Mouse (Mus musculus) R1 (cell line): ENCODE results near the gene Tnfrsf26.
"Not testable (repeated sequence)": the region's sequence is repeated elsewhere in the genome, so short reads cannot be mapped to it uniquely, and the experiment has no call there.

Experiments
- DNase-seq: peaks from one replicate; pipeline ENCODE4 v3.0.0-alpha.2; 2018; ENCODE audit warnings: low read depth, low spot score

Gene Tnfrsf26

DNA sequence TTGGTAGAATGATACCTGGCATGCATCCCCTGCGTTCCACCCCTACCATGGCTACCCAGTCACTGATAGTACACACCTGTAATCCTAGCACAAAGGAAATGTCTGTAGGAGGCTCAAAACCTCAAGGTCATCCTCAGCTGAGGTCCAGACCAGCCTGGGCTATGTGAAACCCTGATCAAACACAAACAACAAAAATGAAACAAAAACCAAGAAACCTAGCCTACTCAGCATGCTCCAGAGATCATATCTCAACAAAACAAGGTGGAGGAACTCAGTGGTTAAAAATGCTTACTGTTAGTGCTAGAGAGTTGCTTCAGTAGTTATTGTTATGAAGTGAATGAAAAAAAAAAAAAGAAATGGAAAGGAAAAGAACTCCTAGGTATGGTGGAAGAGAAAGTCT lies at the start of gene Tnfrsf26:
Gene Tnfrsf26, minus strand, starts transcription at position 183 of the 400 bp plus-strand sequence.
- no peak for DNase-seq

DNA sequence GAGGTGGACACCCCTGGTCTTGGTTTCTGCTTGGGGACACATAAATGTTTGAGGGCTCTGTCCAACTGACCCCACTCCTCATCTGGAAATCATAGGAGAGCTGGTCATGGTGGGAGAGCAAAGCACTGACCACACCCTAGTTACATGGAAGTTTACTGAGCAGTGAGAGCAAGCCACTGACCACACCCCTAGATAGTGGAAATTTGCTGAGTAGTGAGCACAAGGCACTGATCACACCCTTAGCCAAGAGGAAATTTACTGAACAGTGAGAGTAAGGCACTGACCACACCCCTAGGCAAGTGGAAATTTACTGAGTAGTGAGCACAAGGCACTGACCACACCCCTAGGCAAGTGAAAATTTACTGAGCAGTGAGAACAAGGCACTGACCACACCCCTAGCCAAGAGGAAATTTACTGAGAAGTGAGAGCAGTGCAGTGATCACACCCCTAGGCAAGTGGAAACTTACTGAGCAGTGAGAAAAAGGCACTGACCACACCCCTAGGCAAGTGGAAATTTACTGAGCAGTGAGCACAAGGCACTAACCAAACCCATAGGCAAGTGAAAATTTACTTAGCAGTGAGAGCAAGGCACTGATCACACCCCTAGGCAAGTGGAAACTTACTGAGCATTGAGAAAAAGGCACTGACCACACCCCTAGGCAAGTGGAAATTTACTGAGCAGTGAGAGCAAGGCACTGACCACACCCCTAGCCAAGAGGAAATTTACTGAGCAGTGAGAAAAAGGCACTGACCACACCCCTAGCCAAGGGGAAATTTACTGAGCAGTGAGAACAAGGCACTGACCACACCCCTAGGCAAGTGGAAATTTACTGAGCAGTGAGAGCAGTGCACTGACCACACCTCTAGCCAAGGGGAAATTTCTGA lies 38.1 kb upstream of the Tnfrsf26 start:
- DNase-seq: peak; percentile 88

- DNase-seq: no peak
These were observed 34.9 kb upstream of the Tnfrsf26 start for GRCm38 (mm10) chr7:143663470-143663869.

GRCm38 (mm10) chr7:143660797-143661196 lies 32.3 kb upstream of the Tnfrsf26 start:
- no peak for DNase-seq

DNA sequence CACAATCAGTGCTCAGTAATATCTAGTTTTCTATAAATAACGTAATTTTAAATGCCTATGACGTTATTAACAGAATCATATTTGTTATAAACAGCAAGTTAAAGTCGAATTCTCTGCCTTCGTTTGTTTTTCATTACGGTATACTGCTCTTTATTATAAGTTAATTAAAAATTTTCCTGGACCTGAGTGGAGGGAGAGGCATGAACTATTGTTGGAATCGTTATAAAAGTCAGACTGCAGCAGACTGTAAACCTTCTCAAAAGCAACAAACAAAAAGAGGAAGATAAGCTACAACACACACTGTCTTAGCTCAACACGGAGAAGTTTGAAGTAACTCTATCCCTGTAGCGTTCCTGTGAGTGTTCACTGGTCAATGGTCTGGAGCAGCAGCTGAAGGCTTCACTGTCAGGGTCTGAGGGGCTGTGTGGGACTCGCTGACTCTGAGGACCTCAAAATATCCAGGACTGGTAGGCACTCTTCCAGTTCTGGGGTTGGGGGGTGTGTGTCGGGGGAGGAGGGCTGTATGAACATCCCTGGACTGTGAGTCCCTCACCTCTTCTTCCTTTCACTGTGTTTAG lies 21.3 kb upstream of the Tnfrsf26 start:
- DNase-seq: not testable (repeated sequence)

- DNase-seq: peak; percentile 91
These were observed 20.7 kb upstream of the Tnfrsf26 start, which contains the start of gene Tnfrsf22 for GRCm38 (mm10) chr7:143649034-143649768. Gene Tnfrsf22, minus strand, starts transcription at chr7:143649661.

DNA sequence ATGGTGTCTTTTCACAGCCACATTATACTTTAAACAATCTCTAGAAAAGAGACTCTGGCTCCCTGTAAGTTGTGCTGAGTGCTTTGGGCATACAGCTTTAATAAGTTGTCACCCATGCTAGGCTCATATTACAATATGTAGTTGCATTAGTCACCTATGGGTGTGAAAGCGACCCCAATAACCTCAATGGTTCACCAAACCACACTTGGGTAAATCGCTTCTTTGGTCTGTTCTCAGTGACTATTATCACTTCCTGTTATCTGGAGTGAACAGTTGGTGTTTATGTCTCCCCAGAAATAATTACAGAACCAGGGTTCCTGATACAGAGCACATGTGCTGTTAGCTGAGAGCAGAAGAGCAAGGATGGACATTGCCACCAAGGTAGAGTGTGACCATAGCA lies 15.4 kb upstream of the Tnfrsf26 start:
- not testable (repeated sequence) for DNase-seq

GRCm38 (mm10) chr7:143636674-143637073 lies 8.2 kb upstream of the Tnfrsf26 start:
- peak; percentile 90 for DNase-seq

- no peak for DNase-seq
These were observed 3.0 kb upstream of the Tnfrsf26 start for GRCm38 (mm10) chr7:143631503-143631902.

DNA sequence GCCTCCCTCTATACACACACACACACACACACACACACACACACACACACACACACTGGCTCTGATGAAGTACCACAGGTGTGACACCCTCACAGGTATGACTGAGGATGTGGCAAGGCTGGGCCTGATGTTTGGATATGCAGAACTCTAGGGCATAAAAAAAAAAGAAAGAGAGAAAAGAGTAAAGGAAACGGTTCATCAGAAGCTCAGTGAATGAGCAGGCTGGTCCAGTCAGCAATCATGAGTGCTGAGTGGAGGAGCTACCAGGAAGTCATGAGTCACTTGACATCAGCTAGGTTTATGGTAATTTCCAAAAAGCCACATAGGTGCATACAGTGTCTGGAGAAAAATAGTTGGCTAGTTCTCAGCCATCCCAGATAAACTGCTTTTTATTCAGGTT lies 979 bp upstream of the Tnfrsf26 start:
- no peak for DNase-seq

DNA sequence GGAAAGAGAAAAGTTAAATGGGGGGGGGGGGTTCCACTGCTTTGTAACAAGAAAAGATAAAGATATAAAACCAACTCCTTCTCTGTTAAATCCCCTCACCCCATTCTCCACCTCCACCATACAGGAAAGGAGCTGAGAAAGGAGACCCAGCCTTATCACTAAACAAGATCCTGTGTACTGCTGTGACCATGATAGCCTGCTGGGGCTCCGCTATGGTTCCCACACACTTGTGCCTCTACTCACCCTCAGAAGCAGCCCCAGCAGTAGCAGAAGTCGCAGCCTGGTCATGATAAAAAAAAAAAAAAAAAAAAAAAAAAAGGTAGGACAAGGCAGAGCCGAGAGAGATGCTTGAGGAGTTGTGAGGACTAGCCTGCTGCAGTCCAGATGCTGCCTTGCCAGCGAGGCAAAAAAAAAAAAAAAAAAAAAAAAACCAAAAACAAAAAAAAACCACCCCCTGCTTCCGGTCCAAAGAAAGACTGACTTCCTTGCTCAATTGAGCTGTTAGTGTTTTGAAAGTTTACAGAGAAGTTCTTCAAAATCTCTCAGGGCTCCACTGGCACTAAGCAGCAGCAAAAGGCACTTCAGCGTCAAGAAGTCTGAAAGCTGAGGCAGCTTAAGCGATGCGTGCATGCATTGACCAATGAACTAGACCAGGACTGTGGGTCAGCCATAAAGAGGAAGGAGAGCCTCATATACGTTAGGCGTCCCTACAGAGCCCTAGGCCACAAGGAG lies 801 bp downstream of the Tnfrsf26 start:
- DNase-seq: no peak

- DNase-seq: no peak
These were observed 2.3 kb downstream of the Tnfrsf26 start for GRCm38 (mm10) chr7:143626178-143626577.

GRCm38 (mm10) chr7:143625151-143625550 lies 3.4 kb downstream of the Tnfrsf26 start:
- DNase-seq: no peak

DNA sequence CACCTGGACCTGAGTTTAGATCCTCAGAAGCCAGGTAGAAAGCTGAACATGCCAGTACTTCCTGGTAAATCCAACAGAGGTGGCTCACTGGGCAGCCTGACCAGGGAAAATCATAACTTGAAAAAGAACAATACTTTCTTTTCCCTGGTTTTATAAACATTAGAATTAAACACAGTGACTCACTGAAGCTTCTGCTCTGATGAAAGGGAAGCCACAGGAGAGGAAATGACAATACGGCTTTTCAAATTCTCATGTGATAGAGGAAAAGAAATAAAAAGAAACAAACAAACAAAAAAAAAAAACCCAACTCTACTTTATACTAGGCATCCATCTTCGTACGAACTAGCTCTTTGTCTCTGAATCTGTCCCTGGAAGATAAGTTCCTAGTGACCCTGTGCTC lies 4.0 kb downstream of the Tnfrsf26 start:
- no peak for DNase-seq

DNA sequence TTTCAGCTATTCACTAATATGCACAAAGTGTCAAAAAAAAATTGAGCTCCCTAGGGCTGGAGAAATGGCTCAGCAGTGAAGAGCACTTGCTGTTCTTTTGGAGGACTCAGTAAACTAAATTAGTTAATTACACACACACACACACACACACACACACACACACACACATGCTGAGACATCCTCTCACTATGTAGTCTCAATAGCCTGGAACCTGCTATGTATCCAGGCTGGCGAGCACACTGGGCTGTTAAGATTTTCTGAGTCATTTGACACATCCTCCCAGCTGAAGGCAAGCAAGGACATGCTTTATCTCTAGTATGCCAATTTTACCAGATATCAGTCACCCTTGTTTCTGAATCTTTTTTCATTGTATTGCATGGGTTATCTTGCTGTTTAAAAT lies 7.6 kb downstream of the Tnfrsf26 start:
- no peak for DNase-seq

- no peak for DNase-seq
These were observed 14.0 kb downstream of the Tnfrsf26 start for GRCm38 (mm10) chr7:143614404-143615135.

DNA sequence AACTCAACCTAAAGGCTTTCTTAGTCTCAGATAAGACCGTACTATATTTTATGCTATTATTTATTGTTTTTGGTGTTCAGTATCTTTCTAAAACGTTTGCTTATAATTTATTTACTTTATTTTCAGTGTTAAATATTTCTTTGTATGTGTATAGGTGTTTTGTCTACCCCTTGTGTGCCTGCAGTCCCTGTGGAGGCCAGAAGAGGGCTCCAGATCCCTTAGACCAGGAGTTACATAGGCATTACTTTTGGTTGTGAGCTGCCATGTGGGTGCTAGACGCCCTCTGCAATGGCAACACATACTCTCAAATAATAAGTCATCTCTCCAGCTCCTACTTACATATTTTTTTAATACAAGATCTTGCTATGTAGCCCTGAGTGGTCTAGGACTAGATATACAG lies 16.3 kb downstream of the Tnfrsf26 start:
- peak; percentile 66 for DNase-seq

DNA sequence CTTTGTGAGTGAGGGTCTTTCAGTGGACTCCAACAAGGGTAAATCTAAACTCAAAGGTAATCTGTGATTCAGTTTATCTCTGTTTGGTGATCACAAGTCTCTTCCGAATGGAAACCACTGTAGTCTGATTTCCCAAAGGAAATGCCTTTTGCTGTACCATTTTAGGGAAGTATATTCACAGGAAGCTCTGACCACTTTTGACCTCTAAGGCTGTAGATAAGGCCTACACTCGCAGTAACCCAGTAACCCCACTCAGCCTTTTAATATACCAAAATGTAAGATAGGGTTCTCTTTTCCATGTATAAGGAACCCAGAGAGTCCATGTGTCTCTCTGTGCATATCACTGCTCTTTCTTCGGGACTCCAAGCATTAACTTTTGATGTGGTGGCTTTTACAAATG lies 23.2 kb downstream of the Tnfrsf26 start:
- DNase-seq: no peak

DNA sequence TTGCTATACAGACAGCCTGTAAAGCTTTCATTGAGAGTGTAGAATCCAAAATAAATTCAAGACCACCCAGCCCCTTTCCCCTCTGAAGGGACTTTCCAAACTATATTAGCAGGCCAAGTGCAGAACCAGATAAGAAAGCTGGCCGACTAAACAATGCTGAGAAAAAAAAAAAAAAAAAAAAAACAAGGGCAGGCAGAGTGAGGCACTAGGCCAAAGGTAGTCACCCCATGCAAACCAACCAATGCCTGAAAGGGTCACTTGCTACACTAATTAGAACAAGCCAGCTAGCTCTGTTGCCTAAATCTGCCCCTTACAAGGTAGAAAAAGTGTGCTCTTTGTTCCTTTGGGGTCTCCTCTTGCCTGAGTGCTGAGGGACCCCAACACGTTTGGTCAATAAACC lies 23.6 kb downstream of the Tnfrsf26 start:
- no peak for DNase-seq

DNA sequence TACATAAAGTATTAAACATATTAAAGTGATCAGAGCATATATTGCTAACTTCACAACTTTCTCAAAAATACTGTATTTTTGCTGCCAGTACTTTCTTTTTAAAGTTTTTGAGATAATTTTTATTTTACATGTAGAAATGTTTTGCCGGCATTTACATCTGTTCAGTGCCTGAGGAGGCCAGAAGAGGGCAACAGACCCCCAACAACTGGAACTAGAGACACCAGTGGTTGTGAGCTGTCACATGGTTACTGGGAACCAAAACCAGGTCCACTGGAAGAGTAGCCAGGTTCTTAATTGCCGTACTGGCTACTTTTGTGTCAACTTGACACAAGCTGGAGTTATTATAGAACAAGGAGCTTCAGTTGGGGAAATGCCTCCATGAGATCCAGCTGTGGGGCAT lies 26.8 kb downstream of the Tnfrsf26 start:
- peak; percentile 80 for DNase-seq

DNA sequence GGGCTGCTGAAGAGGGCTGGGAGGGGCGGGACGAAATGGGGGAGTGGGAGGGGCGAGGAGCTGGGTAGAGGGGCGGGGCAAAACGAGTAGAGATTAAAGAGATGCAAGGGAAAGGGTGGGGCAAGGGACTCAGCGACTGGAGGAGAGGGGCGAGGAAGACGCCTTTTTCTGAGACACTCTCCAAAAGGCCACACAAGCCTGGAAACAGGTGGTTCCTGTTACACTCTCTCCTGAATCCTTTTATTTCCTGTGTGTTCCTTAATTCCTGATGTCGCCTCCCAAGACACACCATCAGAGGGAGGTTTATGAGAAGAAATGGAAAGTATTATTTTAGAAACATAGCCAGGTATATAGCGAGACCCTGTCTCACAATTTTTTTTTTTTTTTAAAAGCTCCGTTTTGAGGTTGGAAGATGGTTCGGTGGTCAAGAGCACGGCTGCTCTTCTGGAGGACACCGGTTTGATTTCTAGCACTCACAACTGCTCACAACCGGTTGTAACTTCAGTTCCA lies 28.2 kb downstream of the Tnfrsf26 start:
- DNase-seq: no peak
